Mouse (Mus musculus): ENCODE measurements around the gene Btc.

Gene Btc

GRCm38 (mm10) chr5:91402339-91403211 lies at the start of gene Btc:
Btc (minus strand) TSS chr5:91402994.
- DNase-seq (ENCODE audit: extremely low spot score, low read depth, low spot score), result no peak

- no peak for DNase-seq (ENCODE audit: extremely low spot score, low read depth, low spot score)
Observed at GRCm38 (mm10) chr5:91444981-91445517, 42.3 kb upstream of the Btc start.

GRCm38 (mm10) chr5:91436563-91436962 lies 33.8 kb upstream of the Btc start:
- no peak for DNase-seq (ENCODE audit: extremely low spot score, low read depth, low spot score)

- DNase-seq (ENCODE audit: extremely low spot score, low read depth, low spot score), result no peak
Observed at GRCm38 (mm10) chr5:91434723-91435658, 32.2 kb upstream of the Btc start.

GRCm38 (mm10) chr5:91428547-91428946 lies 25.8 kb upstream of the Btc start:
- DNase-seq (ENCODE audit: extremely low spot score, low read depth, low spot score), result no peak

GRCm38 (mm10) chr5:91413814-91414213 lies 11.0 kb upstream of the Btc start:
- no peak for DNase-seq (ENCODE audit: extremely low spot score, low read depth, low spot score)

- DNase-seq (ENCODE audit: extremely low spot score, low read depth, low spot score), result no peak
Observed at GRCm38 (mm10) chr5:91404263-91404662, 1.5 kb upstream of the Btc start.

GRCm38 (mm10) chr5:91403281-91403680 lies 487 bp upstream of the Btc start:
- no peak for DNase-seq (ENCODE audit: extremely low spot score, low read depth, low spot score)

- no peak for DNase-seq (ENCODE audit: extremely low spot score, low read depth, low spot score)
Observed at GRCm38 (mm10) chr5:91400493-91401096, 2.2 kb downstream of the Btc start.

GRCm38 (mm10) chr5:91375467-91375866 lies 27.3 kb downstream of the Btc start:
- DNase-seq (ENCODE audit: extremely low spot score, low read depth, low spot score), result no peak

- DNase-seq (ENCODE audit: extremely low spot score, low read depth, low spot score), result no peak
Observed at GRCm38 (mm10) chr5:91368061-91368565, 34.7 kb downstream of the Btc start.

GRCm38 (mm10) chr5:91366925-91367324 lies 35.9 kb downstream of the Btc start:
- DNase-seq (ENCODE audit: extremely low spot score, low read depth, low spot score), result no peak

GRCm38 (mm10) chr5:91363274-91363991 lies 39.4 kb downstream of the Btc start:
- no peak for DNase-seq (ENCODE audit: extremely low spot score, low read depth, low spot score)

- no peak for DNase-seq (ENCODE audit: extremely low spot score, low read depth, low spot score)
Observed at GRCm38 (mm10) chr5:91352645-91353044, 50.1 kb downstream of the Btc start.

GRCm38 (mm10) chr5:91345681-91346080 lies 57.1 kb downstream of the Btc start:
- DNase-seq (ENCODE audit: extremely low spot score, low read depth, low spot score), result no peak

- DNase-seq (ENCODE audit: extremely low spot score, low read depth, low spot score), result no peak
Observed at GRCm38 (mm10) chr5:91345064-91345463, 57.7 kb downstream of the Btc start.

GRCm38 (mm10) chr5:91341981-91342760 lies 60.6 kb downstream of the Btc start:
- DNase-seq (ENCODE audit: extremely low spot score, low read depth, low spot score), result no peak

GRCm38 (mm10) chr5:91334227-91334626 lies 68.6 kb downstream of the Btc start:
- DNase-seq (ENCODE audit: extremely low spot score, low read depth, low spot score), result no peak

- no peak for DNase-seq (ENCODE audit: extremely low spot score, low read depth, low spot score)
Observed at GRCm38 (mm10) chr5:91332079-91332865, 70.5 kb downstream of the Btc start.

Data from hindlimb bud, embryonic 11.5 days (tissue).